Mouse (Mus musculus) embryonic fibroblast, embryonic 13.5 days (primary cell): ENCODE data around the gene Adh1.

Experiments used
- CTCF ChIP-seq: IDR thresholded peaks from 2 replicates; pipeline ENCODE4 v1.5.1; 2011; ENCODE audit warnings: mild to moderate bottlenecking, control low read depth, low read length, moderate library complexity, borderline replicate concordance; ENCODE audit not compliant: insufficient read depth
- POLR2A ChIP-seq: IDR thresholded peaks from 2 replicates; pipeline ENCODE4 v1.6.1; 2011; ENCODE audit warnings: low read depth, mild to moderate bottlenecking, control low read depth, low read length, moderate library complexity

DNA sequence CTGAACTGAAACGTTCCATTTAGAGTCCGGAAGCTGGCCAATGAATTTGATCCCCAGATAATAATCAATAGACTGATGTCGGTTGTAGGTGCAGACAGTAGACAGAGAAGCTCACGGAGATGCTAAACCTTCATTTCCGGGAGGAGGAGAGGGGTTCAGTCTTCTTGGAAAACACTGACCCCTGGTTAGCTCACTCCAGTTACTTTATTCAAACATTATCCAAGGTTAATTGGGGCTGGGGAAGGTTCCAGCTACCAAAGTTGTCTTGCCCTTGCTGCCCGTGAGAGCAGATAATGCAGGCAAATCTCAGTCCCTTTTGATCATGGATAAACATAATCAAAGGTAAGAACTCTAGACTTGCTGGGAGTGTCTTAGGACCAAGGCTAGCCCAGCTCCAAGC, 9.6 kb upstream of the Adh1 start:
- TF ChIP-seq POLR2A: no peak
- no peak for TF ChIP-seq CTCF
